Mouse (Mus musculus): ENCODE results near the gene Fut4.
A peak's percentile ranks its signal among the peaks of the same experiment; 100 is the strongest.

Gene Fut4

DNA sequence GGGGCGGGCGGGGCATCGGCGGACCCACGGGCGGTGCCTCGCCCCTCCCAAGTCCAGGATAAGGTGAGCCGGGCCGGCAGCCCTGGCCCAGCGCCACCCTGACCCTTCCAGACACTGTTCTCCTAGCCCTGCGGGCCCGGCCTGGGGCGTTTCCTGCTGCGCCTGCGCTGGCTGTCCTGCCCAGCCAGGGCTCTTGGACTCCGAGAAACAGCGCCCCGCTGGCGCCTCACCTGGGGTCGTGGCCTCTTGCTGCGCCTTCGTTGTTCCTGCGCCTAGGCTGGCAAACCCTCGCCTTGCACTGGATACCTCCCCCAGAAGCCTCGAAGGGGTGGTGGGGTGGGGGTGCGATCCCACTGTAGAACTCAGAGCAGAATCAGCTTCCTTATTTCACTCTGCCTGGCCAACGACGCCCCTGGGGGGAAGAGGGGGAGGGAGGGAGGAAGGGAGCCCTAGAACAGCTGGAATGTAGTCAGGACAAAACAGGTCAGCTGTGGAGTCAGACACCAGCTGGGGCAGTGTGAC is at the start of gene Fut4:
Gene Fut4 (minus strand): TSS at position 393 of the 522 bp plus-strand sequence.
- DNase-seq = peak; percentile 77 to 88

DNA sequence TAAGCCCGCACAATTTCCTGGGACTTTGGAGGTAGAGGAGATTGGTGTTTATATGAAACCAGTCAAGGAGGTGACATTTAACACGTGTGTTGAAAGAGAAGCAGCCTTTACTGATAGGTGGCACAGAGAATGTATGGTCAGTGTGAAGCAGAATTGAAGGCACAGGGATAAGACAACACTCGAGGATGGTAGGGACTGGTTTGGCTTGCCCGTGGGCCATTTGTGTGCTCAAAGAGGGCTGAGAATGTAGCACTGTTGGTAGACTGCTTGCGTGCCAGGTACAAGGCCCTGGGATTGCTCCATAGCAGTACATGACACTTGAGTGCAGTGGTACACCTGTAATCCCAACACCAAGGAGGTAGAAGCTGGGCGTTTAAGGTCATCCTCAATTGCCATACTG is 35.2 kb upstream of the Fut4 start:
- DNase-seq = no peak

DNA sequence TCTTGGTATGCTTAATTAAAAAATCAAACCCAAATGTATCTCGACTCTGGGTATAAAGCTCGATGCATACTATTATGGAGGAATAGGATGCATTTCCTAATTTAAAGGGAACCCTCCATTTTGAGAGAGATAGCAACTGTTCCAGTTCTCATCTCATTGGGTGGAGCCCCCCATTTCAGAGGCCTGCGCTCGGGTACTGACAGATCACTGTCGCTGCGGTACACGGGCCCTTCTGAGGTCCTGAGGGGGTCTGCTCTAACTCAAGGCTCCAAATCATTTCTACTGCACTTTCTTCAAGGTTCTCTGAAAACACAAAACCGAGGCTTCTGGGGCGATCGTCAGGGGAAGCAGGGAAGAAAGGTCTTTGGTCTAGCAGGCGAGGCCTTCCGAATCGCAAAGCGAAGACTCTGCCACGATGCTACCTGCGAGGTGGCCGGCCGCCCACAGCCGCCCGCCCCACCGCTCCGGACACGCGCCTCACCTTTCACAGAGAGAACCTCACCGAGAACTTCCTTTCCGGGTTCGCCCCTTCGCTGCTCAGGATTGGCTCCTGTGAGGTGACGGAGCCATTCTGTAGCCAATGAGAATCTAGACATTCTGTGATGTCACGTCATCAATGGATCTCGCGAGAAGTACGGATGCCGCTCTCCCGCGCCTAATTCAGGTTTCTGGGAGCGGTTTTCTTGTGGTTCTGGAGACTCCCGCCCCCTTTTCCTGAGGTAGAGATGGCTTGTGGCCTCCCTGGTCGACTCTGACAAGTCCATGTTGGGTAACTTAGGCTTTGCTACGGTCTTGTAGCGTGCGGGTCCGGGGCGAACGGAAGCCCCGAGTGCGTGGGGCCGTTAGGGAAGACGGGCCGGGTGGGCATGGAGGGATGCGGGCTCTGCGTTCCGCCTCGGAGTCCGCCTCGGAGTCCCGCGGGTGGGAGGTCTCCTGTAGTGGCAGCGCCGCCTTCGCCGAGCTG is 32.1 kb upstream of the Fut4 start, which contains the start of the genes Mre11a and Ankrd49:
Gene Mre11a (plus strand): TSS at position 616 of the 964 bp plus-strand sequence.
Gene Ankrd49 (minus strand): TSS at position 818 of the 964 bp plus-strand sequence.
- peak; percentile 96 for DNase-seq

DNA sequence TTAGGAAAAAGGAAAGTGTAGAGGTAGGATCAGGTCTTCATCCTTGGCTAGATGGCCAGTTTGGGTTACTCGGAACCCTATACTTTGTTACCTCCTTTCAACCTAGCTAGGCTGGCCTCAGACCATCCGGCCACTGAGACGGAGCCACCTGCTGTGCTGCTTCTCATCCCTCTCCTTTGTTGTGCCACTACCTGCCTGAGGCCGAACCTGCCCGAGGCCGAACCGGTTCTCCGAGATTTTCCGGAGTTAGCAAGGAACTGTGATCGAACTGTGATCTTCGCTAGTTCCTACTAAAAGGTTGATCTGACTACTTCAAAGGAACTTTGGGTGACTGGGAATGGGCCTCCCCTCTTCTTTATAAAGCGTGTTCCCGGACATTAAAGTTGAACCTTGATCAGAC is 26.1 kb upstream of the Fut4 start:
- DNase-seq = no peak

DNA sequence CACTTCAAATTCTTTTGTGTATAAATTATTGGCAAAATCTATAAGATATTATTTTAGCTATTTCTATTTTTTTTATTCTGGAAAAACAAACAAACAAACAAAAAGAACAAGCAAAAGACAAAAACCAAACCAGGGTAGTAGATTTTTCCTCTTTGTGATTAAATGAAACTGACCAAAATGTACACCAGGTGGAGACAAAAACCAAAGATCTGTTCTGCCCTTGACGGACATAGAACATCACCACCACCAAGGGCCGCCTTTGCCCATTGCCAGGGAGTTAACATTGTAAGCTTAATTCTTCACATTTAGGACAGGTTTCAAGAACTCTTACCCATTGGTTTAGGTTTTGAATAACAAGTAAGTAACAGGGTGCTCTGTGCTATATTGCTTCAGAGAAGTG is 21.6 kb upstream of the Fut4 start:
- DNase-seq = no peak

DNA sequence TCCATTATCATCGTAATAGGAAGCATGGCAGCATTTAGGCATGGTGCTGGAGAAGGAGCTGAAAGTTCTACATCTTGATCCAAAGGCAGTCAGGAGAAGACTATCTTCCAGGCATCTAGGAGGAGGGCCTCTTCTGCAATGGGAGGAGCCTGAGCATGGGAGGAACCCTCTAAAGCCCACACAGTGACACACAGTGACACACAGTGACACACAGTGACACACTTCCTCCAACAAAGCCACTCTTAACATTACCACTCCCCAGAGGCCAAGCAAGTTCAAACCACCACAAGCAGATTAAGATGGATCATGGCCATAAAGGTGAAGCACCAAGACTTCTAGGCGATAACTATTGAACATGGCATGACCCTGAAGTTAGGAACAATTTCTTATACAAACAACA is 19.9 kb upstream of the Fut4 start:
- no peak for DNase-seq

DNA sequence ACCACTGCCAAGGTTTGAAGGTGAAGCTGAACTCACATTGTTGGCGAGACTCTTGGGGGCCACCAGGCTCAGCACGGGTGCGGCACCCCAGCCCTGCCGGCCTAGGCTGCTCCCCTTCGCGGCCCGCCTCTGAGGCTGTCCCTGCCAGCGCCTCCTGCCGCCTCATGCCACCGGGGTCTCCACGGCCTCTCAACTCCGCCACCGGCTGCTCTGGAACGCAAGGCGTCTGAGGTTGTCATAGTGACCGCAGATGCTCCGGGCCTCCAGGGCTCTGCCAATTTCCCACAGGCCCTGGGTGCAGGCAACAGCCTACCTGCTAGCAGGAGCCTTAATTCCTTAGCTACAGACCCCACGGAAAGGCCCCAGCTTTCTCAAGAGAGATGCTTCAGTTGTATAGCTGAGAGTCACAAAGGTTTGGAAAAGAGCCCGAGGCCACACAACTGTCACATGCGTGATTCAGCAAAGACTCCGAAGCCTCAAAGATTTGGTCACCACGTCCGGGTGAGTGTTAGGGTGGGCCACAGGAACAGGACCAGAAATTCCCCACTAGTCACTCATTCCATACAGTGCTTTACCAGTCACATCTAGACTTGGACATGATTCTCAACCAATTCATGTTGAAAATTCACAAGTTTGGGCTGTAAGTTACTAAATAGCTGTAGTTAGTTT is 18.7 kb upstream of the Fut4 start, which contains the start of gene 1700012B09Rik:
Gene 1700012B09Rik (minus strand): TSS at position 228 of the 669 bp plus-strand sequence.
- no peak for DNase-seq

- no peak for DNase-seq
Measured at GRCm38 (mm10) chr9:14769811-14770210, 17.6 kb upstream of the Fut4 start.

DNA sequence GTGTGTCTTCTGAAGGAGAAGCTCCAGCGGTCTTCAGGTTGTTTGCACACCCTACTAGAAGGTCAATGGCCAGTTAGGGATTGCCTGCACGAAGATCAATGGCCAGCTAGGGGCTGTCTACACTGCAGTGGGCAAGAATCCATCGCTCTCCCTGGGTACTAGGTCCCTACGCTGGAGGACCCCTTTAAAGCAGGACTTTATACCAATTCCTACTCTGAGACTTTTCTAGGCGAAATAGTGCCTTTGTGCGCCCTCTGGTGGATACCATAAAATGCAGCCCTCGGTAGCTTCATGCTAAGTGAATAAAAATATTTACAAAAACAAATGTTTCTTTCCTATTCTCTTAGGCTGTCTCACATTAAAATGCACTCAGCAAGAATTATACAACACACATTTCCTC is 12.6 kb upstream of the Fut4 start:
- peak; percentile 46 to 71 for DNase-seq

- DNase-seq = no peak
Measured at GRCm38 (mm10) chr9:14759261-14759660, 7.1 kb upstream of the Fut4 start.

DNA sequence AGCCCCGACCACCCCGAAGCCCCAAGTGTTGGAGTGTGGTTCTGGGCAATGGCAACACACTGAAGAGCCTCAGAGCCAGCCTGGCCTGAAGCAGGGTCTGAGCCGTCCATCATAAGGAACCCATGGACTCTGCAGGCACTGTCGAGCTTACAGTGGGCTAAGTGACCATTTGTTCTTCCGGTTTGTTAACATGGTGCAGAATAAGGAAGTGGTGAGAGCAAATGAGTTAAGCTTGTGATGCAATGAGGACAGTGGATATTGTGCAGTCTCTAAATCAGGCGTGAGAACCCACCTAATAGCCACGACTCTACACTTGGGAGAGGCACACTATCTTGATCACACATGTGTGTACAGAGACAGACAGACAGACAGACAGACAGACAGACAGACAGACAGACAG is 6.4 kb upstream of the Fut4 start:
- no peak for DNase-seq

GRCm38 (mm10) chr9:14754469-14754868 is 2.3 kb upstream of the Fut4 start:
- no peak for DNase-seq

GRCm38 (mm10) chr9:14753947-14754346 is 1.8 kb upstream of the Fut4 start:
- no peak for DNase-seq

GRCm38 (mm10) chr9:14751503-14752000 is 641 bp downstream of the Fut4 start:
- peak in 1 of 2 experiments; percentile 8 for DNase-seq

- DNase-seq = no peak
Measured at GRCm38 (mm10) chr9:14750901-14751502, 1.2 kb downstream of the Fut4 start.

DNA sequence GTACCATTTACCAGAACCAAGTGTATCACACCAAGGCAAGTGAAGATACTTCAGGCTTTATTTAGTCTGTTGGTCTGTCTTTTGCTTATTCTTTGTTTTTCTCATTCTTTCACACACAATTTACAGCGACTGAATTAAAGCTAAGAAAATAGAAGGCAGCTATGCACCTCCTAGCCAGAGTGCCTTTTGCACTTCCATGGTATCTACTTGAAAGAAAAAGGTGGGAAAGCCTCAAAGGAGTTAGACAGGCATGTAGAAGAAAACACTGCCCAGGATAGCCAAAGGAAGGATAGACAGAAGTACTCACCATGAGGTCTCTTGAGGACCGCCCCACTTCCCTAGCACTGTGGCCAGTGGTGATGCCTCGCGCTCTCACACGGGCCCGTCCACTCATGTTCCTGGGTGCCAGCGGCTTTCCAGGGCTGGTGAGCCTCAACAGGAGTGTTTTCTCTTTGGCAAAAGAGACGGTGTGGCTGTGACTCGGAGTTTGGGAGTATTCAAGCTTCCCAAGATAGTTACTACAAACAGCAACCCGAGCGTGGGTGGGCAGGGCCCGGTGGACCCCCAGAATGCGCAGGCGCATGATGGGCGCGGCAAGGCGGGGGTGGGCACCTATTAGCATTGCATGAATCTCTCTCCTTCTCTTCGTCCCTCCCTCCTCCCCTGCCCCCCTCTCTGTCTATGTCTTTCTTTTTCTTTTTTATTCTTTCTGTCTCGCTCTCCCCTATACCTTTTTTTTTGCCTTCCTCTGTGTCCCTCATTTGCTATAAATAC is 11.9 kb downstream of the Fut4 start, which contains the start of gene Piwil4:
Gene Piwil4 (minus strand): TSS at position 583 of the 774 bp plus-strand sequence.
- DNase-seq = no peak

- peak in 1 of 2 experiments; percentile 5 for DNase-seq
Measured at GRCm38 (mm10) chr9:14739498-14740150, 12.6 kb downstream of the Fut4 start.

GRCm38 (mm10) chr9:14730941-14731541 is 21.2 kb downstream of the Fut4 start:
- DNase-seq = peak; percentile 40 to 72

DNA sequence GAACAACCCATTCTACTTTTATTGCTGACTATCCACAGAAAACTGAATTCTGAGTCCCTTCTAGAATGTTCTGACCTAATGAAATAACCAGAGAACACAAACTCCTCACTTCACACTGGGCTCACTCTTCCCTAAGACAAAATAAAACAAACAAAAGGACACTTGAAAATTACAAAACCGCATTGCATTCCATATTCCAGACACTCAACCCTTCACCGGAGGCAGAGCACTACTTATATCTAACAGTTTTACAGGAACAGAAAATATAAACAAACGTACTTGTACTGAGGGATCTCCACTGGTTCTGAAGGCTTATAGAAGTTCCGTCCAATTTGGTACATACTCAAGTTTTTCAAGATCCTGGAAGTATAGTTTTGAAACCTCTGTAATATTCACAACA is 23.8 kb downstream of the Fut4 start:
- no peak for DNase-seq

- DNase-seq = no peak
Measured at GRCm38 (mm10) chr9:14726629-14727028, 25.6 kb downstream of the Fut4 start.

DNA sequence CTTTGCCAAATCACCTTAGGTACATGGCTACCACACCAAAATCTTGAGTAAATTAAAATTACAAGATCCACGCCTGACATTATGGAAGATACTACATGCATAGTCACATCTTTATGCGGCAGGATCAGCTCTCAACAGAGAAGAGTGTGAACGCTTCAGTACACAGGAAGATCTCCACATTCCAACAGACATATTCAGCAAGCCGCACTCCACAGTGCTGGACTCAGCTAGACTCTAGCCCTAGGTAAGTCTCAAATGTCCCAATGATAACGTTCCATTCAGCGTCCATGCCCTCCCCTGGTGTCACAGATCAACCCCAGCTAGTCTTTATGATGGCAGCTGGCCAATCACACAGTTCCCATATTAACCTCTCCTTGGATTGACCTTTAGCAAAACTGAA is 26.2 kb downstream of the Fut4 start:
- no peak for DNase-seq

Data from kidney, postnatal 25 days (tissue).